In genomic region chr2:179769137-179769536, GRCm38 (mm10) we compare ENCODE assay signal across 9 mouse cellular contexts.
DNase-seq lines count a peak whose midpoint lies in the region; ATAC-seq and TF ChIP-seq lines count a peak whose summit lies in the region.
"Had no signal": no experiment of that assay in that cellular context is flagged by ENCODE, and none has a peak within 500 bp of the region (broad histone marks: within the 10 kb centered on the region; RNA-seq: fewer than 3 reads in every experiment).

No protein-coding gene starts in this region.

- ATAC-seq in kidney, embryonic 14.5 days (ENCODE audit: low FRiP score, low TSS enrichment) = peak; percentile 38; the same call in 1 of the 2 replicates

- H3K4me2 ChIP-seq in kidney, embryonic 14.5 days (replicated peaks; ENCODE audit: low read depth, low read length) = no peak overlapping the region
- H3K4me2 ChIP-seq: liver, embryonic 15.5 days had no signal

- TF ChIP-seq POLR2A in brain, embryonic 14.5 days (IDR thresholded peaks at IDR 0.05; ENCODE audit: borderline replicate concordance, extremely low read depth, insufficient read depth, insufficient read length, poor library complexity, severe bottlenecking) = no peak

- peaks cover 7% of the 10 kb centered on the region for H3K4me1 ChIP-seq in kidney, embryonic 14.5 days (ENCODE audit: control insufficient read depth, insufficient read depth, low read length)
- H3K4me1 ChIP-seq: liver, embryonic 15.5 days had no signal

- H3K4me3 ChIP-seq in kidney, embryonic 14.5 days (ENCODE audit: low read length) = no peak overlapping the region
- H3K4me3 ChIP-seq: liver, embryonic 15.5 days had no signal

- H3K9me3 ChIP-seq in kidney, embryonic 14.5 days (ENCODE audit: control insufficient read depth, low read length) = no peaks in the 10 kb centered on the region
- H3K9me3 ChIP-seq: liver, embryonic 15.5 days had no signal

- DNase-seq in layer of hippocampus, adult 11-12 months (ENCODE audit: low spot score) = peak; percentile 27
- no peak for DNase-seq in layer of hippocampus, postnatal 10 days (ENCODE audit: low spot score in 2 of 2)
- peak; percentile 88 for DNase-seq in brain, embryonic 14.5 days (ENCODE audit: low read depth)
- DNase-seq in gastrocnemius, postnatal 10 days = peak; percentile 62
- peak; percentile 43 for DNase-seq in lung, postnatal 25 days (ENCODE audit: low spot score)
- no peak for DNase-seq in embryo, embryonic 11 days
- no peak for DNase-seq in thymus, postnatal 36 days

- H3K27me3 ChIP-seq in kidney, embryonic 14.5 days (ENCODE audit: control insufficient read depth, insufficient read depth, low read length) = no peaks in the 10 kb centered on the region

- no peak overlapping the region for H3K27ac ChIP-seq in kidney, embryonic 14.5 days (ENCODE audit: low read depth, low read length)
- H3K27ac ChIP-seq: liver, embryonic 15.5 days had no signal

- no peaks in the 10 kb centered on the region for H3K36me3 ChIP-seq in kidney, embryonic 14.5 days (ENCODE audit: control insufficient read depth, insufficient read depth, low read length)
- H3K36me3 ChIP-seq: liver, embryonic 15.5 days had no signal

- no peak for TF ChIP-seq CTCF in brain, embryonic 14.5 days (IDR thresholded peaks at IDR 0.05; ENCODE audit: borderline replicate concordance, extremely low read depth, insufficient read depth, insufficient read length)

- 60% methylated on average over 5 of the region's 5 CpGs for WGBS in kidney, embryonic 14.5 days

- no peak overlapping the region for H3K9ac ChIP-seq in kidney, embryonic 14.5 days (ENCODE audit: low read depth, low read length)
- H3K9ac ChIP-seq: liver, embryonic 15.5 days had no signal

Comparison
In these comparisons a context has a peak if more than half of its experiments do, and no peak if none do; other contexts are left out.
1. DNase-seq: peak in layer of hippocampus, adult 11-12 months (single experiment), brain, embryonic 14.5 days (single experiment), gastrocnemius, postnatal 10 days (single experiment) and lung, postnatal 25 days (single experiment); none in layer of hippocampus, postnatal 10 days (0 of 2), embryo, embryonic 11 days (single experiment) and thymus, postnatal 36 days (0 of 2).